Mouse (Mus musculus): ENCODE measurements around the gene Pabpn1l. TPM values are rescaled to one million over a fixed set of nuclear protein-coding genes. Genes with fewer than 3 reads are reported as not detected.
A peak's percentile ranks its signal among the peaks of the same experiment; 100 is the strongest.
"Not testable (repeated sequence)": the region's sequence is repeated elsewhere in the genome, so short reads cannot be mapped to it uniquely, and the experiment has no call there.

The Pabpn1l gene
- polyA plus RNA-seq, 1 experiment from 2014 or later, result not detected

DNA sequence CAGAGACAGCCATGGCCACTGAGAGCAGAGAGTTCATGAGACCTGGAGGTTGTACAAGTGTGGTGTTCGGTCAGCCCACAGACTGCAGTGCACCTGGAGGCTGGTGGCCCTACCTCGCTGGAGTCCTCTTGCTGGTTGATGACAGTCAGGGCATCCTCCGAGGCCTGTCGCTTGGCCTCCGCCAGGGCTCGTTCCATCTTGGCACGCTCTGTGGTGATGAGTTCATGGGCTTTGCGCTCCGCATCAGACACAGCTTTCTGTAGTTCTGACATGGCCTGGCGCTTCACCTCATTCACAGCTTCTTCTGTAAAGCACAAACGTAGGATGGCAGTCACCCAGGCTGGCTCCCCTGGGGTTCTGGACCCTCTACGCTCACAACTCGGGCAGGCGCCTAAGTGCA lies 10.7 kb upstream of the Pabpn1l start:
- 96% methylated on average over 14 of the region's 14 CpGs for WGBS
- ATAC-seq (ENCODE audit: insufficient number of reproducible peaks, insufficient read depth, low FRiP score, low read depth), result no peak
- peaks cover 9% of the 10 kb centered on the region; the same call in 1 of the 2 replicates for H3K4me1 ChIP-seq (ENCODE audit: control insufficient read depth, insufficient read depth, low read length)

GRCm38 (mm10) chr8:122632134-122632533 lies 9.6 kb upstream of the Pabpn1l start:
- 77% methylated on average over 3 of the region's 3 CpGs for WGBS
- not testable (repeated sequence) for H3K9ac ChIP-seq (replicated peaks; ENCODE audit: low read depth, low read length); H3K4me1 ChIP-seq (ENCODE audit: control insufficient read depth, insufficient read depth, low read length); ATAC-seq (ENCODE audit: insufficient number of reproducible peaks, insufficient read depth, low FRiP score, low read depth); H3K27me3 ChIP-seq (ENCODE audit: control insufficient read depth, insufficient read depth, low read length); H3K4me2 ChIP-seq (replicated peaks; ENCODE audit: low read depth, low read length); H3K4me3 ChIP-seq (ENCODE audit: low read depth, low read length); H3K36me3 ChIP-seq (ENCODE audit: control insufficient read depth, insufficient read depth, low read length); H3K9me3 ChIP-seq (ENCODE audit: control insufficient read depth, low read depth, low read length); H3K27ac ChIP-seq (ENCODE audit: low read length)

More for the DNA sequence above, 10.7 kb upstream of the Pabpn1l start:
- Histone ChIP-seq H3K36me3 (ENCODE audit: control insufficient read depth, insufficient read depth, low read length) (no peaks in the 10 kb centered on the region), H3K27ac (ENCODE audit: low read length) (no peak overlapping the region), H3K9me3 (ENCODE audit: control insufficient read depth, low read depth, low read length) (no peaks in the 10 kb centered on the region), H3K9ac (replicated peaks; ENCODE audit: low read depth, low read length) (no peak overlapping the region), H3K4me2 (replicated peaks; ENCODE audit: low read depth, low read length) (no peak overlapping the region), H3K4me3 (ENCODE audit: low read depth, low read length) (no peak overlapping the region), H3K27me3 (ENCODE audit: control insufficient read depth, insufficient read depth, low read length) (no peaks in the 10 kb centered on the region)

DNA sequence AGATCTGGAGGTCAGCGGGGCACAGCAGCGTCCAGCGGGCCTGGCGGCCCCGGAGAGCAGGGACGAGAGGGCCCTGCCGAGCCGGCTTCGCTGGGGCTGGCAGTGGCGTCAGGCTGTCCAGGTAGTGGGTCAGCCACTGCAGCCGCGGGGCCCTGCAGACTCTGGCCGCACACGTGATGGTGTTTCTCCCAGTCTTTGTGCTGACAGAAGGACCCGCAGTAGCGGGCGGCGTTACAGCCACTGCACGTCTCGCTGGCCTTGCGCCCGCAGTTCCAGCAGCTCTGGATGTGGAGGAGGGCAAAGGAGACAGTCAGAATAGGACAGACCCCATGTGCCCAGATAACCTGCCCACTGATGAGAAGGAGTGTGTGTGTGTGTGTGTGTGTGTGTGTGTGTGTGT lies 8.2 kb upstream of the Pabpn1l start:
- H3K9ac ChIP-seq (replicated peaks; ENCODE audit: low read depth, low read length), result no peak overlapping the region
- WGBS, result 58% methylated on average over 22 of the region's 22 CpGs
- H3K4me2 ChIP-seq (replicated peaks; ENCODE audit: low read depth, low read length), result 0 out of 2 replicates have a peak overlapping the region, but pooled peaks have one; percentile 10
- no peak overlapping the region for H3K27ac ChIP-seq (ENCODE audit: low read length)
- no peaks in the 10 kb centered on the region for H3K9me3 ChIP-seq (ENCODE audit: control insufficient read depth, low read depth, low read length)
- no peak for ATAC-seq (ENCODE audit: insufficient number of reproducible peaks, insufficient read depth, low FRiP score, low read depth)
- no peak overlapping the region for H3K4me3 ChIP-seq (ENCODE audit: low read depth, low read length)
- no peaks in the 10 kb centered on the region for H3K27me3 ChIP-seq (ENCODE audit: control insufficient read depth, insufficient read depth, low read length)
- H3K36me3 ChIP-seq (ENCODE audit: control insufficient read depth, insufficient read depth, low read length), result no peaks in the 10 kb centered on the region
- no peaks in the 10 kb centered on the region; the same call in 1 of the 2 replicates for H3K4me1 ChIP-seq (ENCODE audit: control insufficient read depth, insufficient read depth, low read length)

- H3K4me1 ChIP-seq (ENCODE audit: control insufficient read depth, insufficient read depth, low read length), result no peaks in the 10 kb centered on the region
- ATAC-seq (ENCODE audit: insufficient number of reproducible peaks, insufficient read depth, low FRiP score, low read depth), result no peak
- no peak overlapping the region for H3K27ac ChIP-seq (ENCODE audit: low read length)
- H3K4me3 ChIP-seq (ENCODE audit: low read depth, low read length), result no peak overlapping the region
- H3K36me3 ChIP-seq (ENCODE audit: control insufficient read depth, insufficient read depth, low read length), result no peaks in the 10 kb centered on the region
- no peaks in the 10 kb centered on the region for H3K9me3 ChIP-seq (ENCODE audit: control insufficient read depth, low read depth, low read length)
- H3K27me3 ChIP-seq (ENCODE audit: control insufficient read depth, insufficient read depth, low read length), result no peaks in the 10 kb centered on the region
- no peak overlapping the region for H3K9ac ChIP-seq (replicated peaks; ENCODE audit: low read depth, low read length)
- H3K4me2 ChIP-seq (replicated peaks; ENCODE audit: low read depth, low read length), result no peak overlapping the region
- WGBS, result 44% methylated on average over 10 of the region's 10 CpGs
Observed at GRCm38 (mm10) chr8:122629388-122629787, 6.8 kb upstream of the Pabpn1l start.

DNA sequence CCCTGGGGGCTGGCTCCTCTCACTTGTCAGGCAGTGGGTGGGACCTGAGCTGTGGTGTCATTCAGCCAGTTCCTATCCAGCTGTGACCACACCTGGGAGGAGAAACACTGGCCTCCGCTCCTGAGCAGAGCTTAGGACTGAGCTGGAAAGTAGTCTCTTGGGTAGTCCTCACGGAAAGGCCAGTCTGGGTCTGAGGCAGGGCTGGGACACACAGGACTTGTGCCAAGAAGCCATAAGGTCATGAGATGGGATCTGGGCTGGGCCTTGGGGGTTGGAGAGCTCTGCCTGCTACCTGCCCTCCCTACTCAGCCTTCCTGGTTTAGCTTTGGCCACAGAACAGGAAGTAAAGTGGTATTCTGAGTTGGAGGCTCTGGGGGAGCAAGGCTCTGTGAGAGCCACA lies 4.4 kb upstream of the Pabpn1l start:
- H3K4me3 ChIP-seq (ENCODE audit: low read depth, low read length), result no peak overlapping the region
- no peaks in the 10 kb centered on the region for H3K27me3 ChIP-seq (ENCODE audit: control insufficient read depth, insufficient read depth, low read length)
- no peak overlapping the region for H3K27ac ChIP-seq (ENCODE audit: low read length)
- no peak overlapping the region for H3K4me2 ChIP-seq (replicated peaks; ENCODE audit: low read depth, low read length)
- no peak for ATAC-seq (ENCODE audit: insufficient number of reproducible peaks, insufficient read depth, low FRiP score, low read depth)
- H3K4me1 ChIP-seq (ENCODE audit: control insufficient read depth, insufficient read depth, low read length), result 0 out of 2 replicates have a peak, but pooled peaks cover 3% of the 10 kb centered on the region
- WGBS, result 77% methylated on average over 2 of the region's 2 CpGs
- H3K36me3 ChIP-seq (ENCODE audit: control insufficient read depth, insufficient read depth, low read length), result no peaks in the 10 kb centered on the region
- H3K9me3 ChIP-seq (ENCODE audit: control insufficient read depth, low read depth, low read length), result no peaks in the 10 kb centered on the region
- H3K9ac ChIP-seq (replicated peaks; ENCODE audit: low read depth, low read length), result no peak overlapping the region

DNA sequence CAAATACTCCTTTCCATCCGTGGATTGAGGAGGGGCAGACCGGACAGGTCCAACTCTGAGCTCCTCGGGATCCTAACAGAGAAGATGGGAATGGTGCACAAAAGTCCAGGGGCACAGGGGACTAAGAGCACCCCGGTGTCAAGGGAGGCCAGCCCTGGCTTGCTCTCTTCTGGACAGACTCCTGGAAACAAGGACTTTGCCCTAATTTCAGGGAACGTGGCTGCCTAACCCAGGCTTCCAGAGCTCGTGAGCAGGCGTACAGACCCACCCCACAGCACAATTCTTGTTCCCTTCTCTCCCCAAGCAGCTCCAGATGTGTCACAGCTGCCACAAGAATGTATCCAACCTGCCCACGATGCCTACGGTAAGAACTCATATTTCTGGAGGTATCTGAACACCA lies 3.3 kb upstream of the Pabpn1l start:
- no peaks in the 10 kb centered on the region for H3K27me3 ChIP-seq (ENCODE audit: control insufficient read depth, insufficient read depth, low read length)
- H3K36me3 ChIP-seq (ENCODE audit: control insufficient read depth, insufficient read depth, low read length), result no peaks in the 10 kb centered on the region
- H3K9ac ChIP-seq (replicated peaks; ENCODE audit: low read depth, low read length), result no peak overlapping the region
- H3K9me3 ChIP-seq (ENCODE audit: control insufficient read depth, low read depth, low read length), result no peaks in the 10 kb centered on the region
- 80% methylated on average over 9 of the region's 9 CpGs for WGBS
- no peak overlapping the region for H3K4me3 ChIP-seq (ENCODE audit: low read depth, low read length)
- ATAC-seq (ENCODE audit: insufficient number of reproducible peaks, insufficient read depth, low FRiP score, low read depth), result no peak
- 0 out of 2 replicates have a peak, but pooled peaks cover 3% of the 10 kb centered on the region for H3K4me1 ChIP-seq (ENCODE audit: control insufficient read depth, insufficient read depth, low read length)
- H3K4me2 ChIP-seq (replicated peaks; ENCODE audit: low read depth, low read length), result no peak overlapping the region
- no peak overlapping the region for H3K27ac ChIP-seq (ENCODE audit: low read length)

GRCm38 (mm10) chr8:122624653-122625052 lies 2.1 kb upstream of the Pabpn1l start:
- no peak for ATAC-seq (ENCODE audit: insufficient number of reproducible peaks, insufficient read depth, low FRiP score, low read depth)
- H3K9ac ChIP-seq (replicated peaks; ENCODE audit: low read depth, low read length), result no peak overlapping the region
- H3K36me3 ChIP-seq (ENCODE audit: control insufficient read depth, insufficient read depth, low read length), result no peaks in the 10 kb centered on the region
- H3K9me3 ChIP-seq (ENCODE audit: control insufficient read depth, low read depth, low read length), result no peaks in the 10 kb centered on the region
- H3K4me1 ChIP-seq (ENCODE audit: control insufficient read depth, insufficient read depth, low read length), result 0 out of 2 replicates have a peak, but pooled peaks cover 3% of the 10 kb centered on the region
- 64% methylated on average over 5 of the region's 5 CpGs for WGBS
- H3K4me2 ChIP-seq (replicated peaks; ENCODE audit: low read depth, low read length), result no peak overlapping the region
- no peaks in the 10 kb centered on the region for H3K27me3 ChIP-seq (ENCODE audit: control insufficient read depth, insufficient read depth, low read length)
- no peak overlapping the region for H3K4me3 ChIP-seq (ENCODE audit: low read depth, low read length)
- no peak overlapping the region for H3K27ac ChIP-seq (ENCODE audit: low read length)

- Histone ChIP-seq H3K4me2 (replicated peaks; ENCODE audit: low read depth, low read length) (no peak overlapping the region), H3K36me3 (ENCODE audit: control insufficient read depth, insufficient read depth, low read length) (no peaks in the 10 kb centered on the region), H3K9ac (replicated peaks; ENCODE audit: low read depth, low read length) (no peak overlapping the region), H3K27ac (ENCODE audit: low read length) (no peak overlapping the region), H3K27me3 (ENCODE audit: control insufficient read depth, insufficient read depth, low read length) (no peaks in the 10 kb centered on the region), H3K4me3 (ENCODE audit: low read depth, low read length) (no peak overlapping the region), H3K9me3 (ENCODE audit: control insufficient read depth, low read depth, low read length) (no peaks in the 10 kb centered on the region), H3K4me1 (ENCODE audit: control insufficient read depth, insufficient read depth, low read length) (0 out of 2 replicates have a peak, but pooled peaks cover 3% of the 10 kb centered on the region)
- whole genome bisulfite sequencing, result 89% methylated on average over 17 of the region's 17 CpGs
- no peak for ATAC-seq (ENCODE audit: insufficient number of reproducible peaks, insufficient read depth, low FRiP score, low read depth)
Observed at GRCm38 (mm10) chr8:122623844-122624642, 1.5 kb upstream of the Pabpn1l start.
